Mouse (Mus musculus) neural tube, embryonic 15.5 days (tissue): Measurements from ENCODE around the gene Lrrc7. TPM values are rescaled to one million over a fixed set of nuclear protein-coding genes. Genes with fewer than 3 reads are reported as not detected.

Source experiments
- ATAC-seq: fragments of 200-750 bp; cut with Nextera tagmentation; 2 replicates; pipeline ENCODE4 v1.8.0; 2017; ENCODE audit warnings: mild to moderate bottlenecking, moderate TSS enrichment, moderate library complexity; ENCODE audit not compliant: low FRiP score
- H3K27ac ChIP-seq: fragments of 300-500 bp; sonication (generic); replicated peaks from 2 replicates; pipeline ENCODE4 v1.5.1; 2015; ENCODE audit warnings: mild to moderate bottlenecking, inconsistent platforms
- H3K27me3 ChIP-seq: fragments of 300-500 bp; sonication (generic); replicated peaks from 2 replicates; pipeline ENCODE4 v1.6.1; 2015; ENCODE audit warnings: inconsistent platforms
- H3K36me3 ChIP-seq: fragments of 300-500 bp; sonication (generic); 2 replicates; pipeline ENCODE4 v1.6.1; 2015; ENCODE audit warnings: inconsistent platforms
- H3K4me1 ChIP-seq: fragments of 300-500 bp; sonication (generic); 2 replicates; pipeline ENCODE4 v1.6.1; 2015; ENCODE audit warnings: inconsistent platforms
- H3K4me2 ChIP-seq: fragments of 300-500 bp; sonication (generic); 2 replicates; pipeline ENCODE4 v1.6.1; 2015; ENCODE audit warnings: inconsistent platforms, mild to moderate bottlenecking, moderate library complexity
- H3K4me3 ChIP-seq: fragments of 300-500 bp; sonication (generic); replicated peaks from 2 replicates; pipeline ENCODE4 v1.5.1; 2015; ENCODE audit warnings: mild to moderate bottlenecking, inconsistent platforms
- H3K9ac ChIP-seq: fragments of 300-500 bp; sonication (generic); replicated peaks from 2 replicates; pipeline ENCODE4 v1.6.1; 2015; ENCODE audit warnings: mild to moderate bottlenecking, inconsistent platforms
- H3K9me3 ChIP-seq: fragments of 300-500 bp; sonication (generic); replicated peaks from 2 replicates; pipeline ENCODE4 v1.6.1; 2016; ENCODE audit warnings: inconsistent platforms
- WGBS: fragments of 180-500 bp; shearing (Covaris S2); methylation state at CpG from one replicate; pipeline ENCODE4 v1.1.7; 2015; ENCODE audit warnings: mixed read lengths; 5-methylcytosine and 5-hydroxymethylcytosine counted together
- polyA plus RNA-seq: library from polyadenylated mRNA; unstranded; fragments of >200 nt; fragmentation: Nextera tagmentation; extraction: Ambion mirVana; gene quantifications from 2 replicates; pipeline ENCODE4 v1.2.1, GENCODE M21; 2015

Lrrc7 gene
- polyA plus RNA-seq: 10.9 and 14.3 TPM in 2 replicates

DNA sequence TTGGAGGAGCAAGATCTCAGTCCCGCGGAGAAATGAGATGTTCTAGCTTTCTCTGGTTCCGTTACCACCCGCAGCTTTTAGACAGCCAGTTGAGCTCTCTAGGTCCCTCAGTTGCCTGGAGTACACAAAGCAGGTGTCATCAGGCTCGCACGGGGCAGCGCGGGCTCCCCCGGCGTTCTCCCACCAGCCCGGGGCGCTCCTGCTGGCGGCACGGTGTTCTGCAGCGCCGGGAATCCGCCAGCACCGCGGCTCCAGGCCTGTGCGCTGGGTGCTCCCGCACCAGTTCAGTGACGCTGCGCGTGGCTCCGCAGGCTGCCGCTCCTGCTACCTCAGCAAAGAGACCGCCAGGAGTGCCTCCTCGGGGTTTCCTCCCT, at the start of gene Lrrc7:
TSS of gene Lrrc7 (minus strand) at position 235 of the 374 bp plus-strand sequence.
- peak within 1 kb of the TSS; percentile 64 for H3K4me2 ChIP-seq
- peak within 1 kb of the TSS; percentile 96 for H3K9ac ChIP-seq
- H3K4me3 ChIP-seq: peak within 1 kb of the TSS; percentile 87
- peaks cover 12% of the 10 kb centered on the region for H3K4me1 ChIP-seq
- H3K27ac ChIP-seq: peak within 1 kb of the TSS; percentile 97
- ATAC-seq: peak; percentile 83
- H3K36me3 ChIP-seq: no peaks in the 10 kb centered on the region
- H3K27me3 ChIP-seq: no peaks in the 10 kb centered on the region
- WGBS: under 1% methylated on average over 28 of the region's 28 CpGs
- no peaks in the 10 kb centered on the region for H3K9me3 ChIP-seq

GRCm38 (mm10) chr3:158607065-158607464, 45.0 kb upstream of the Lrrc7 start:
- Histone ChIP-seq H3K27me3 (no peaks in the 10 kb centered on the region), H3K4me2 (no peak overlapping the region), H3K9ac (no peak overlapping the region), H3K9me3 (no peaks in the 10 kb centered on the region), H3K27ac (no peak overlapping the region), H3K4me3 (no peak overlapping the region), H3K36me3 (no peaks in the 10 kb centered on the region), H3K4me1 (no peaks in the 10 kb centered on the region)
- WGBS: 61% methylated on average over 1 of the region's 1 CpGs
- ATAC-seq: no peak

DNA sequence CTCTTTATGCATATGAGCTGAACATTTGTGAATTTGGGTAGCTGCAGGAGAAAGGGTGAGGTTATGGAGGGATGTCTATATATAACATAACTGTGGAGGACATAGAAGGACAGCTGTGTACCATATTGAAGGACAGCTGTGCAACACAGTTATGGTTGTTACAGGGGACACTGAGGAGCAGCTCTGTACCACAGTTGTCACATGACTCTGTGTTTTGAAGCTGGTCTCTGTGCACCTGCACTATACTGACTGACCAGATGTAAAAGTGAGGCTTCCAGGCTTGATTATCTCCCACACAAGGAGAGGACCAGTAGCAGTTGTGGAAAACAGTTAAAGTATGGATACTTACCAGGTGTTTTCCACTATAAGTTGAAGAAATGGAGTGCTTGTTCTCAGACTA, 43.3 kb upstream of the Lrrc7 start:
- Histone ChIP-seq H3K4me2 (no peak overlapping the region), H3K36me3 (no peaks in the 10 kb centered on the region), H3K9ac (no peak overlapping the region), H3K4me1 (no peaks in the 10 kb centered on the region), H3K27me3 (no peaks in the 10 kb centered on the region), H3K27ac (no peak overlapping the region), H3K9me3 (no peaks in the 10 kb centered on the region), H3K4me3 (no peak overlapping the region)
- no peak for ATAC-seq

DNA sequence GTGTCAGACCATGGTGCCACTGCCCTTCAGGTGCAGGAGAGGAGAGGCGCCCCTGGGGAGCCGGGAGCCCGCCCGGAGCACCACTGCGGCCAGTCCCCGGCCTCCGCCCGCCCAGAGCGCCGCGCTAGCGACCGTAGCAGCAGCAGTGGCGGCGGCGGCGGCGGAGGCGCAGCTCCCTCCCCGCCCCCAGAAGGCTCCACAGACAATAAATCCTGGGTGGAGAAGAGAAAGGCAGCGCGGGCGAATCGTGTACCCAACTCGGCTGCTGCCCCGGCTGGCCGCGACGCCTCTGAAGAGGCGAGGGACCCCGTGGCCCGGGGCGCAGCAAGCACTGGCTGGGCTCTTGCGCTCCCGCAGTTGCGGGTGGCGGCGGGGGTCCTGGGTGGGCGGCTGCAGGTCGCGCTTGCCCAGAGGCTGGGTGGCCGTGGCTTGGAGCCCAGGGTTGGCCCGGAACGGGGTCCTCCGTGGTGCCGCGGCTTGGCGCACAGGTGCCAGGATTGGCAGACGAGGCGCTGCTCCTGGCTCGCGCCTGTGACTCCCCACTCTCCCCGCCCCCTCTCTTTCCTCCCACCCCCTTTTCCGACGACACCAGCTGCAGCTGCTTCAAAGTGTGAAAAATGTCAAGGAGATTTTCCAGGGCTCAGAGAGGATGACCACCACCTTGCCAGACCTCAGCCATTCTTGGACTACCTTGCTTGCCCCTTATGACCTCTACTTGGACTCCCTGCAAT, 600 bp downstream of the Lrrc7 start:
- Histone ChIP-seq H3K9ac (peak overlapping the region; percentile 96), H3K4me1 (peaks cover 15% of the 10 kb centered on the region), H3K4me3 (peak overlapping the region; percentile 87), H3K36me3 (no peaks in the 10 kb centered on the region), H3K27me3 (no peaks in the 10 kb centered on the region), H3K4me2 (peak overlapping the region; percentile 64), H3K27ac (peak overlapping the region; percentile 97), H3K9me3 (no peaks in the 10 kb centered on the region)
- ATAC-seq: peak; percentile 83
- 0% methylated on average over 39 of the region's 55 CpGs for whole genome bisulfite sequencing

DNA sequence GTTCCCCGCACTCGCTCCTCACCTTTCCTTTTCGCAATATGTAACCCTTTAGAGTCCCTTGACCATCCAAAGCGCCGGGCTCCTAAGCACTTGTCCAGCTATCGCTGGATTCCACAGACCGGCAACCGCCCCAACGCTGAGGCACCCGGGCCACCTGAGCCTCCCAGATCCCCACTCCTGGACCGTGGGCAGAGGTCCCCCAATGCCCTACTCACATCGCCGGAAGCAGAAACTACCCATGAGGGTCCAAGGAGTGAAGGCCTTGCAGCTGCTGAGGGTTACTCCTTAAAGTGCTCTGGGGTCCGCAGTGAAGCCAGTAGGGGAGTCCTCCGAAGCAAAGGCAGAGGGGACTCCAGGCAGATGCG, 1.1 kb downstream of the Lrrc7 start:
- Histone ChIP-seq H3K4me2 (peak overlapping the region; percentile 64), H3K36me3 (no peaks in the 10 kb centered on the region), H3K27me3 (no peaks in the 10 kb centered on the region), H3K9ac (peak overlapping the region; percentile 96), H3K4me3 (peak overlapping the region; percentile 87), H3K4me1 (peaks cover 15% of the 10 kb centered on the region), H3K9me3 (no peaks in the 10 kb centered on the region), H3K27ac (peak overlapping the region; percentile 97)
- WGBS: 1% methylated on average over 16 of the region's 16 CpGs
- peak; percentile 37 for ATAC-seq

- H3K4me1 ChIP-seq: peaks cover 15% of the 10 kb centered on the region
- H3K4me2 ChIP-seq: peak overlapping the region; percentile 64
- 2% methylated on average over 18 of the region's 18 CpGs for WGBS
- peak overlapping the region; percentile 87 for H3K4me3 ChIP-seq
- no peaks in the 10 kb centered on the region for H3K27me3 ChIP-seq
- H3K27ac ChIP-seq: peak overlapping the region; percentile 97
- no peaks in the 10 kb centered on the region for H3K9me3 ChIP-seq
- peak; percentile 50 for ATAC-seq
- H3K9ac ChIP-seq: peak overlapping the region; percentile 96
- H3K36me3 ChIP-seq: no peaks in the 10 kb centered on the region
These were observed 2.0 kb downstream of the Lrrc7 start for GRCm38 (mm10) chr3:158559691-158560650.

GRCm38 (mm10) chr3:158559131-158559658, 2.8 kb downstream of the Lrrc7 start:
- Histone ChIP-seq H3K4me1 (peaks cover 15% of the 10 kb centered on the region), H3K27me3 (no peaks in the 10 kb centered on the region), H3K36me3 (no peaks in the 10 kb centered on the region), H3K4me2 (peak overlapping the region; percentile 64), H3K27ac (peak overlapping the region; percentile 97), H3K9me3 (no peaks in the 10 kb centered on the region), H3K9ac (peak overlapping the region; percentile 96), H3K4me3 (peak overlapping the region; percentile 87)
- ATAC-seq: no peak
- 18% methylated on average over 5 of the region's 5 CpGs for WGBS

DNA sequence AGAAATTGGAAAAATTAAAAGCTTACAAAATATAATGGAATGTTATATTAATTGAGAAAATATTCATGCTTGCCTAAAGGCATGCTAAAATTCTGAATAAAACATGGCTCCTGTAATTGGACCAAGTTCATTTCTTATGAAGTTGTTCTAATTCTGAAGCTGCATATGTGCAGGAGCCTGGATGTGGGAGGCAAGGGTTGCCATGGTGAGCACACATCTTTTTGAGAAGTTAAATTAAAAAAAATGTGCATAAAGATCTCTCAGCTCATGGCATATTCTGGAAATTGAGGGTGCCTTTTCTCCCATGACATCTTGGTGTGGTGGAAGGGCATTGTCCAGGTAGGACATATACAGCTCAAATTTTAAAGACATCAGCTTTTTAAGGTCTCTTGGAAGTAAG, 3.4 kb downstream of the Lrrc7 start:
- peaks cover 15% of the 10 kb centered on the region for H3K4me1 ChIP-seq
- H3K9ac ChIP-seq: no peak overlapping the region; the same call in 1 of the 2 replicates
- H3K4me3 ChIP-seq: peak overlapping the region; percentile 87
- ATAC-seq: no peak
- peak overlapping the region; percentile 64 for H3K4me2 ChIP-seq
- no peaks in the 10 kb centered on the region for H3K36me3 ChIP-seq
- no peaks in the 10 kb centered on the region for H3K27me3 ChIP-seq
- no peaks in the 10 kb centered on the region for H3K9me3 ChIP-seq
- H3K27ac ChIP-seq: no peak overlapping the region

GRCm38 (mm10) chr3:158554280-158554679, 7.7 kb downstream of the Lrrc7 start:
- no peaks in the 10 kb centered on the region for H3K9me3 ChIP-seq
- H3K27me3 ChIP-seq: no peaks in the 10 kb centered on the region
- no peak for ATAC-seq
- H3K4me3 ChIP-seq: no peak overlapping the region
- no peaks in the 10 kb centered on the region for H3K36me3 ChIP-seq
- H3K9ac ChIP-seq: no peak overlapping the region
- H3K4me2 ChIP-seq: no peak overlapping the region
- no peak overlapping the region for H3K27ac ChIP-seq
- peaks cover 7% of the 10 kb centered on the region for H3K4me1 ChIP-seq

DNA sequence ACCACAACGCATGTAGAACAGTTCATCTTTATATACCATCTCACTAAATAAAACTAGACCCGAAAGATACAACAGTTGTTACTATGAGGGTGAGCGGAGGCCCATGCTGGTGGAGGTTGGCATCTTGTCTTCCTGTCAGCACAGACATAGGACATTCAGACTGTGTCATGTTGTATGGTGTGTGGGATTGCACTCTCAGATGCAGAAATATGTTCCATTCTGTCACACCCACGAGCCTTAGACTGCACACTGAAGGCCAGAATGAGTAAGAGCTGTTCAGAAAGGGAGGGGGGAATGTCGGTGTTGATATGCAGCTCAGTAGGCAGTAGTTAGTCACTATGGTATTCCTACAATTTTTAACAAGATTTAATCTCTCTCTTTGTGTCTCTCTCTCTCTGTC, 9.9 kb downstream of the Lrrc7 start:
- 88% methylated on average over 5 of the region's 5 CpGs for WGBS
- no peaks in the 10 kb centered on the region for H3K36me3 ChIP-seq
- ATAC-seq: no peak
- H3K4me3 ChIP-seq: no peak overlapping the region
- H3K4me2 ChIP-seq: no peak overlapping the region
- H3K27me3 ChIP-seq: no peaks in the 10 kb centered on the region
- H3K9ac ChIP-seq: no peak overlapping the region
- H3K27ac ChIP-seq: no peak overlapping the region
- no peaks in the 10 kb centered on the region for H3K9me3 ChIP-seq
- peaks cover 4% of the 10 kb centered on the region for H3K4me1 ChIP-seq

DNA sequence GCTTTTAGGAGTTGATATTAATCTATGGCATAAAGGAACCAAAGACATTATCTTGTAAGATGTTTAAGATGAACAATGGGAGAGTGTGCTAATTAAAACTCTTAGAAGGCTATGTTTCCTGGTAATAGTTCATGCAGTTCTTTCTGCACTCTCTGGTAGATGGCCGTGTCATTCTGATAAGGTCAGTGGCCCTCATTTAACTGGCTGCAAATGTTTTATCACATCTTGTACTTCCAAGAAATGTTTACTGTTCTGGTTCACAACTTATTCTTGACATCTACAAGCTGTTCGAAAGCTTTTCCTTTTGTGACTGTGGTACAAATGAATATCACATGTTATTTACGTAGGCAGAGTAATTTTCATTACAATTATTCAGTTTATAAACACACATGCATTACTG, 18.5 kb downstream of the Lrrc7 start:
- Histone ChIP-seq H3K9me3 (no peaks in the 10 kb centered on the region), H3K27ac (no peak overlapping the region), H3K27me3 (no peaks in the 10 kb centered on the region), H3K36me3 (no peaks in the 10 kb centered on the region), H3K4me1 (no peaks in the 10 kb centered on the region), H3K4me2 (no peak overlapping the region), H3K4me3 (no peak overlapping the region), H3K9ac (no peak overlapping the region)
- no peak for ATAC-seq
- 81% methylated on average over 3 of the region's 3 CpGs for WGBS

- no peaks in the 10 kb centered on the region for H3K9me3 ChIP-seq
- H3K4me3 ChIP-seq: no peak overlapping the region
- ATAC-seq: no peak
- no peak overlapping the region for H3K4me2 ChIP-seq
- H3K9ac ChIP-seq: no peak overlapping the region
- H3K27ac ChIP-seq: no peak overlapping the region
- H3K36me3 ChIP-seq: no peaks in the 10 kb centered on the region
- no peaks in the 10 kb centered on the region for H3K4me1 ChIP-seq
- 80% methylated on average over 2 of the region's 2 CpGs for WGBS
- no peaks in the 10 kb centered on the region for H3K27me3 ChIP-seq
These were observed 29.2 kb downstream of the Lrrc7 start for GRCm38 (mm10) chr3:158532859-158533258.
